Mouse (Mus musculus): ENCODE results near the gene Fat2.
A peak's percentile ranks its signal among the peaks of the same experiment; 100 is the strongest.

The Fat2 gene

GRCm38 (mm10) chr11:55236815-55237214, 99.5 kb downstream of the Fat2 start:
- no peak for DNase-seq

- no peak for DNase-seq
Measured at GRCm38 (mm10) chr11:55234791-55235190, 101.6 kb downstream of the Fat2 start.

DNA sequence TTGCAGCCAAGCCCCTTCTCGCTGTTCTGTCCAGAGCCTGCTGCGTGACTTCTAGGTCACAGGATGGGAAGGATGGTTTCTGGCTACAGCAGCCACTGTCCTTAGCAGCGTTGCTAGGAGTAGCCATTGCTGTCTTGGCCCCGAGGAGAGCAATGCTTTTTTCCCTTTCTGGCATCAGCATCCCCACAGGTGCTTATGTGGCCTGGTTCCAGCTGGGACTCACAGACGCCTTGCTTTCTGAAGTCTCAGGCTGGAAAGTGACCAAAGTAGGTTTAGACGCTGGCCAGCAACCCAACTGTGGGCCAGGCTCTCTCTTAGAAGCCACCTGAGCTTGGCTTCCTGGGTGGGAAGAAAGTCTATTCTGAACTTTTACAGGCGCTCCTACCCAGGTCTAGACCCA, 102.1 kb downstream of the Fat2 start:
- DNase-seq, result no peak

GRCm38 (mm10) chr11:55231034-55231433, 105.3 kb downstream of the Fat2 start:
- no peak for DNase-seq

DNA sequence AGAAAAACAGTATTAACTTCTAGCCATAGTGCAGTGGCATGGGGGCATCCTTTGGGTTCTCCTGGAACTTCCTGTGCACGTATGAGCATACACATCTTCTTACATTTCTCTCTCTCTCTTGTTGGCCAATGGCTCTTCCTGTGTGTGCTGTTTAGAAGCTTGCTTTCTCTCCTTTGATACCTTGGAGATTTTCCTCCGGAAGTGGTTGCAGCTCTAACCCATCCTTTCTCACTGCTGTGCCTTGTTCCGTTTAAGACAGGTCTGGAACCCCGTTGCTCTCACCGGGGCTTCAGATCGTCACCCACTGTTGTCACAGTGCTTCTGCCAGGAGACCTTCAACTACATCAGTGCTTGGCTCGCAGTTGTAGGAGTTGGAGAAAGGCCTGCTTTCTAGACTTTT, 115.1 kb downstream of the Fat2 start:
- no peak for DNase-seq

DNA sequence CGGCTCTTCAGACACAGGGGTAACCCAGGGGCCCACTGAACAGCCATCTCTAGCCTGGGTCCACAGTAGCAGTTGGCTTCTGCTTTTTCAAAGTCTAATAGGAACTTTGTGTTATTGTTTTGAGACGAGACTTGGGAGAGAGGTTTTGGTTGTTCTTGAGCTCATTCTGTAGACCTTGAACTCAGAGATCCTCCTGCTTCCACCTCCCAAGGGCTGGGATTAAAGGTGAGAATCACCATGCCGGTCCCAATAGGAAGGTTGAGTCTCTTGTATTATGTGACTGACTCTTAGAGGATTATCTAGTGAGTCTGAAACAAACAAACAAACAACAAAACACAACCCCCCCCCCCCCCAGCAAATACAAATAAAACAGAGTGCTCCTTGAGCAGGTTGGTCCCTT, 117.9 kb downstream of the Fat2 start:
- no peak for DNase-seq

DNA sequence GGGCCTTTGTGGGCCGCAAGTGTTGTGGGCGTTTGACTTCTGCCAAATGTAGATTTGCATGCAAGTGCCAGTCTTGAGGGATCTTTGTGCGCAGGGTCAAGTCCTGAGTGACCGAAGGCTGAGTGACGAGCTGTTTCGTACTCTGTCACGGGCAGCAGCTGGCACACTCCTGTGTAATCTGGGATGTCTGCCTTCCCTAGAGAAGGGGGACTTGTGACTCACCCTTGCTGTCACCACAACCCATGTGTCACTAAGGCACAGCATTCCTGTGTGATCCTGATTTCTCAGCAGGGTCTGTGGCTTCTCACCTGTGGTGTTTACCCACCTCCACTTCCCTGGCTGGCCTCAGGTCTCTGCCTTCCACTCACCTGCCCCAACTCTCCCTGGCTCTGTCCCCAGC, 118.5 kb downstream of the Fat2 start:
- DNase-seq, result no peak

DNA sequence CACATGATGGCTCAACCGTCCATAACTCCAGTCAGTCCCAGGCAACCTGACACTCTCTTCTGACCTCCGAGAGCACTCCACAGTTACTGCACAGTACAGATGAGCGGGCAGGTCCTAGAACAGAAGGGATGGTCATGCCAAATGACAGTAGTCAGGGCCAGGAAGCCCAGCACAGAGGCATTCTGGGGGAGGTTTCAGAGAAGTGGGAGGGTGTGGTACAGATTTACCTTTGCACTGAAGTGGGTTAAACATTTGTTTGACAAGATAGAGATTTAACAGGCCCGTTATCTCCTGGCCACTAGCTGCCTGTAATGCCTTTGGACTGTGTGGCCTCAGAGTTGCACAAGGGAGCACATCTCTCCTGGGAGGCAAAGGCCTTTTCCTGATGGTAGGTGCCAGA, 118.9 kb downstream of the Fat2 start:
- no peak for DNase-seq

DNA sequence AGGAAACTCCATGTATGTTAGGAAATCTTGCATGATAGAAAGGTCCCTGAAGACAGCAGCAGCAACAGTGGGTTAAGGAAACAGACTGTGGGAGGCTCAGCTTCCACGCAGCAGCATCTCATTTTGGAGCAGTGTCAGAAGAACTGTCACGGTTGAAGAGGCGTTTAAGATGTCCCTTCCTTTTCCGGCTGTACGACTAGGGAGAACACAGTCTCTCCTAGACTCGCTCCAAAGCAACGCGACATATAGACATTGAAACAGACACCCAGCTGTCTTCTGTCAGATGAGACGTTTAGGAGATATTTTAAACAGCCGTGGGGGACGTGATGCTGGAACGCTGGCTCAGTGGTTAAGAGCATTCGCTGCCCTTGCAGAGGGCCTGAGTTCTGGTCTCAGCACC, 119.5 kb downstream of the Fat2 start:
- DNase-seq, result no peak

- DNase-seq, result no peak
Measured at GRCm38 (mm10) chr11:55216061-55216460, 120.3 kb downstream of the Fat2 start.

- DNase-seq, result peak; percentile 94
Measured at GRCm38 (mm10) chr11:55214978-55215377, 121.4 kb downstream of the Fat2 start.

GRCm38 (mm10) chr11:55214161-55214560, 122.2 kb downstream of the Fat2 start:
- DNase-seq, result no peak

GRCm38 (mm10) chr11:55213518-55213917, 122.8 kb downstream of the Fat2 start:
- DNase-seq, result no peak

- DNase-seq, result peak; percentile 94
Measured at GRCm38 (mm10) chr11:55209626-55210353, 126.6 kb downstream of the Fat2 start.

DNA sequence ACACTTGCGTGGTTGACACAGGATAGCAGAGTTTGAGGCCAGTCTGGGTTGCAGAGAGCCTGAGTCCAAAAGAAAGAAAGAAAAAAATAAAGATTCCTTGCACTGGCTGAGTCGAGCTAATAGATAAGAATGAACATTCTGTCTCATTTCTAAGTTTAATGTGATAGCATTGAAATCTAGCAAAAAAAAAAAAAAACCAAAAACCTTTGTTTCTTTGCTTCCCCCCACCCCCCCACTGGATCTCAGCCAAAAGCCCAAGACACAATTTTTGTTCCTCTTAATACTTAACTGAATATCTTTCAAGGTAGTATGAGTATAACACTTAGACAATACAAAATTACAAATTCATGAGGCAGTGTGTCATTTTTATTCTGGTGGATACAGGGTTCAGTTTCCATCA, 127.3 kb downstream of the Fat2 start:
- DNase-seq, result no peak

GRCm38 (mm10) chr11:55208001-55208690, 128.2 kb downstream of the Fat2 start:
- DNase-seq, result peak; percentile 97

DNA sequence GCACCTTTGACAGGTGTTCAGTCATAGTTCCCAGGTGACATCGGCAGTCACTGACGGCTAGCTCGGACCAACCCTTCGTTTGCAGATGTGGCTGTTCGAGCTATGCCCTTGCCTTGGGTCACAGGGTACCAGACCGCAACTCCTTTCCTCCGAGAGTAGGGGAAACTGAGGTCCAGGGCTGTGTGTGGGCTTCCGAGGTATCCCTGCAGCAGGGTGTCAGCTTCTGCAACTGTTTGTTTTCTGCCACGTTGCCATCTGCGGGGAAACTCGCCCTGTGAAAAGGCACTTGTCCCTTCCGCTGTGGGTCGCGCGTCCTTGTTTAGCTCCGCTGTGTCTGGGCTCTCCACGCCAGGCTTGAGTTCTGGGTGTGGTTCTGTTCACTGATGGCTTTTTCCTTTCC, 131.8 kb downstream of the Fat2 start:
- DNase-seq, result no peak

GRCm38 (mm10) chr11:55204159-55204596, 132.2 kb downstream of the Fat2 start, which contains the start of gene Slc36a1:
TSS of gene Slc36a1 (plus strand) at chr11:55204350.
- DNase-seq, result peak; percentile 99

Measured in heart, adult 11 months (tissue).